Mouse (Mus musculus): ENCODE results near the gene Mov10.

The Mov10 gene

DNA sequence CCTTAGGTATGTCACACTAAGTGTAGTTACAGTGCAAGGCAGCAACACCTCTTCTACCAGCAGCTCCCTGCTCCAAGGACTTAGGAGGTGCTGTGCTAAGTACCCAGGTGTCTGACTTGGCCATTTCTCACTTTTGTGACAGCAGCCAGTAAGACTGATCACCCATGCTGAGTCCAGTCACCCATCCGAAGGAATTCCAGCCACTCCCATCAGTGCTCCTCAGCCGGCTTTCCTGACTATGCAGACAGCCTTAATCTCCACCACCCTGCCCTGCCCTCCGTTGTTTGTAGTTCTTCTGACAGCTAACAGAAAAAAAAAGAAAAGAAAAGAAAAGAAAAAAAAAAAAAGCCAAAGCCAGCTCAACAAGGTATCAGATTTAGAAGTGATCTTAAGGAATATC is 6.6 kb downstream of the Mov10 start:
- DNase-seq (ENCODE audit: low read depth in 1 of 2, low spot score in 2 of 2), result no peak

DNA sequence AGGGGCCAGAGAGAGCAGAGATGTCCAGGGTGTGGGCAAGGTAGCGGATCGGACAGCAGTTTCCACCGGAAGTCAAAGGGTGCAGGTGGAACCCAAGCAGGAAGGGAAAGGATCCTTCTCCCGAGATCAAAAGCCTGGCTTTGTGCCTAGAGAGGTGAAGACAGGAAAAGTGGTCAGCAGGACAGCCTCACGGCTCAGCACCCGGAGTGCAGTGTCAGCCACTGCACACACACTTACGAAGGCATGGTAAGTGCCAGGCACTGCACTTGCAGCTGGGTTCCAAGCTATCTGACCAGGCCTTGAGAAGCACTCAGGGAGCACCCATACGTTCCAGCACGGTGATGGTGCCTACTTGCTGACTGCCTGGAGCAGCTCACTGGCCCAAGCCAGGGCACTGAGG is 12.8 kb downstream of the Mov10 start:
- DNase-seq (ENCODE audit: low read depth in 1 of 2, low spot score in 2 of 2), result no peak

DNA sequence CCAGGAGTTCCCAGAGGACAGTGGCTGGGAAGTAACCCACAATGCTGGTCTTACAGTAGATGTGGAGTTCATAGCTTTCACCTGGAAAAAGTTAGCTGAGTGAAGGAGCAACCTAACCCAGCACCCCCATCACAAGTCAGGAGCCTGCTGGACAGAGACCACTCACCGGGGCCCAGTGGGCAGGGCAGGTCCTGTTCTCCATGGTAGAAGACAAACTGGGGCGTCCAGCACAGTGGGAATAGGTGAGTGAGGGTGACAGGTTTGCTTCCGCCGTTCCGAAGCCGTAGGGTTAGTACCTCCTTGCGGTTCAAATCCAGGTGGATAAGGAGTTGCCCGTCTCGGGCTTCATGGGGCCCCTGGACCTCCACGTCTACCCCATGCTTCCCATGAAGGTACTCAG is 14.1 kb downstream of the Mov10 start:
- DNase-seq (ENCODE audit: low read depth in 1 of 2, low spot score in 2 of 2), result no peak

DNA sequence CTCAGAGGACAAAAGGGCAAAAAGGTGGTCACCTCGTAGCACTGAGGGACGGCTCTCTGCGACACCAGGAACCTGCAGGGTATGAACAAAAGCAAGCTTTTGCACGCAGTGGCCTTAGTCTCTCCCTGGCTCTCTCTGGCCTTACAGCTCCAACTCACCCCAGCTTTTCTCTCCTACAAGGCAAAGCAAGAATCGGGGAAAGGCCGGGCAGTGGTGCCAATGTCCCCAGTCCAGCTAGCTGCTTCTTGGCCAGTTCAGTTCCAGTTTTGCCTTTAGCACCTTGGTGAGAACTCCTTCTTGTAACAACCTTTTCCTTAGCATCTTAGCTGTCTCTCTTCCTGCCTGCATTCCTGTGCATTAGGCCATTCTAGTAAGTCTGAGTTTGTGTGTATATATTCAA is 16.9 kb downstream of the Mov10 start:
- no peak for DNase-seq (ENCODE audit: low read depth in 1 of 2, low spot score in 2 of 2)

DNA sequence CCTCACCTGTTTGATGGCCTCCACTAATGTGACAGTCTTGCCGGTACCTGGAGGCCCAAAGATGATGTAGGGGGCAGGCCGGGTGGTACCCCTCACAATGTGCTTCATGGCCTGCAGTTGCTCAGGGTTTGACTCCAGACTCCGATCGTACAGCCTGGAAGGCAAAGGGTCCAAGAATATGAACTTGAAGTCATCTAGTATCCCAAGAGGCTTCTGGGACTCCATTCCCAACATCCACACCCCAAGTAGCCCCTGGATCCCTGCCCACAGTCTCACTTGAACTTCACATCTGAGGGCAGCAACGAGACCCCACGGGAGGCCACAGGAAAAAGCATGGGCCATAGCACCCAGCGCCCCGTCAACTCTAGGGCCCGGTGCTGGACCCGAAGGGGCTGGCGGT is 17.7 kb downstream of the Mov10 start:
- DNase-seq (ENCODE audit: low read depth in 1 of 2, low spot score in 2 of 2), result no peak

DNA sequence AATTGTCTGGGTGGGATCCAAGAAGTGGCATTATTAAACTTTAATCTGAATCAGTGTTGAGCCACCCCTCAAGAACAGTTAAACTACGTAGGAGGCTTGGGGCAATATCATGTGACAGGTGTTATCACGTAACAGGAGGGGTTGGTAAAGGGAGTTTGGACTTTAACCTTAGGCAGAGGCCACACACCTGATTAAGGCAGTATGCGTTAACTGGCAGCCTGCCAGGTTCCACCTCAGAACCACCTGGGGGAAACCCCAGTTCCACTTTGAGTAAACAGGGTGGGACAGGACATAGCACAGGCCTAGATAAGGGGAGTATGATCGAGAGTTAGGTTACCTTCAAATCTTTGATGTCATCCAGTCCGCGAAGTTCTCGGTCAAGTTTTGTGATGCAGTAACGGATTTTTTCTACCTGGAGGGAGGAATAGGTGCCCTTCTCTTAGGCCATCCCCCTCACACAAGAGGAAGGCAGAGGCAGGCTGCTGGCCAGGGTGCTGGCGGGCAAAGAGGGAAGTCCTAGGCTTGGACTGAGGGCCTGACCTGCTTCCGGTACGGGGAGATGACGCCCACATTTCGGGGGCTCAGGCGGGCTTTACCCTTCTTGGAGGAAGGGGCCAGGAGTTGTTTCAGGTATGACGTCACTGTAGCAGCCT is 21.8 kb downstream of the Mov10 start:
- DNase-seq (ENCODE audit: low read depth in 1 of 2, low spot score in 2 of 2), result no peak

DNA sequence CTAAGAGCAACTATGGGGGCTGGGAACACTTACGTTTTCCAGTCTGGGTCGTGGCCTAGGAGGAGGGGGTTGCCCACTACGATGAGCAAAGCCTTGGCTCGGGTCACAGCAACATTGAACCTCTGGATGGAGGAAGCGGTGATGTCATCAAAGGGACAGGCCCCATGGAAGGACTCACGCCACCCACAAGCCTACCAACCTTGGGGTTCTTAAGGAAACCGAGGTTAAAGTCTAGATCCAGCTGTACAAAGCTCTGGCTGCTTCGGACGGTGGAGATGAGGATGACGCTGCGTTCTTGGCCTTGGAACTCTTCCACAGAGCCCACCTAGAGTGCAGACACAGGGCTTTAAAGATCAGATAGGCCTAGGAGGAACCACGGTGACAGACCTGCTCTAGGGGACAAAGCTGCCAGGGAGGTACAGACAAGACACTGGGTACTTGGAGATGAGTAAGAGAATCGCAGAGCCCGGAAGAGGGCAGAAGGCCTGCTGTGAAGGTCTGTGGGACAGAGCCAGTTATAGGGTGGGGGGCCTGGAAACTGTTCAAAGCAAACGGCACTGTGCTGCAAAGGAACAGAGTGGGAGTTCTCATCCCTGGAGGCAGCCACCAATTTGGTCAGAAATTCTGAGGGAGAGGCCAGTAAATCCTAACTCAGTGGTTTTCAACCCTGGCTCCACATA is 22.6 kb downstream of the Mov10 start:
- no peak for DNase-seq (ENCODE audit: low read depth in 1 of 2, low spot score in 2 of 2)

DNA sequence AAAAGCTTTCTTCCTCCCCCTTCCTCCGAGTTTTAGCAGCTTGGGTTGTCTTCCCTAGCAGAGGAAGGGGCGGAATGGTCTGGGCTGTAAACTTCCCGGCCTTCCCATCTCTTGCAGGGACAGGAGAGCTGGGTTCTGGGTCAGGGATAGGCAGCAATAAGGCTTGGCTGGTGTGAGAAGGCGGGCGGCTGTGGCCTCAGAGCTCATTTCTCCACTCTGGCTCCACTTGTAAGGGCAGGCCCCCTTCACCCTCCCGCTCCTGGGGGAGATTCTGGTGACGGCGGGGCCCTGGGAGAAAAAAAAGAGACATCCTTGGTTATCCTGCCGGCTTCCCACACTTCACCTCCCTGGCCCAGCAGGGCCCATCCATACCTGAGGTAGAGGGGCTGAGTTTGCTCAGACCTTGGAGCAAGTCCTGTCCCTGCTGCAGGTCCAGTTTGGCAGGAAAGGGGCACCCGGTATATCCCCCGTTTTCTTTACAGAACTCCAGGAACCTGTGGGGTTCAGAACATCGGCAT is 23.4 kb downstream of the Mov10 start:
- DNase-seq (ENCODE audit: low read depth in 1 of 2, low spot score in 2 of 2), result no peak

DNA sequence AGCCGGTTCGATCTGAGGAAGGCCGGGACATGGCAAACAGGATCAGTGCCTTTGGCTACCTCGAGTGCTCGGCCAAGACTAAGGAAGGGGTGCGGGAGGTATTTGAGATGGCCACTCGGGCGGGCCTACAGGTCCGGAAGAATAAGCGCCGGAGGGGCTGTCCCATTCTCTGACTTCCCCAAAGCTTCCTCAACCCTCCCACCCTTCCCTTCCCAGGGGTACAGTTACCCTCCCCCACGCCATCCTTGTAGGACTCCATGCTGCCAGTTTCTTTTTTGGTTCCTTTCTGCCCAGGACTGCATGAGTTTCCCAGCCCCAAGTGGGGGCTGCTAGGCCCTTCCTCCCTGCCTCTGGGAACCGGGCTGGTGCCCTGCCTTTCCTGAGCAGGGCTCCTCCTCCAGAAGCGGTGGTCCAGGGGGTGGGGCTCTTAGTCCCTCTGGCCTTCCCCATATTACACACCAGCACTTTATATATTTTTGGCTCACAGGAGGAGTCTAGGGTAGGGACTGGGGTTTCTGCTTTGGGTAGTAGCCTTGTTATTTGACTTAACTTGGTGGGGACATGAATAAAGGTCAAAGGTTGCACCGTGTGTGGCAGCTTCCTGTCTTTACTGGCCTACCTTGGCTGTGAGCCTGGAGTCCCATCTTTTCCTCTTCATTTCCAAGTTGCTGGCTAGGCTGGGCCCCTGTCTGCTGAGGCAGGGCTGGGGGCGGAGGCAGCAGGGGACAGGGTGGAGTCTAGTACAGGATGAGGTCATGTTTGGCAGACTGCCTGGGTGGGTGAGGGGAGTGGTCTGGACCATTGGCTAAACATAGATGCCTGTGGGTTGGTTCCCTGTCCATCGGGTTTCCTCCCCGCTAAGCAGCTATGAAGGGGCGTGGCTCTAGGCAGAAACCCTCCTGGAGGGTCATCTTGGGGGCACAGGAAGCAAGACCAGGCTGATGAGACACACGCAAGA is 24.2 kb downstream of the Mov10 start:
- DNase-seq (ENCODE audit: low read depth in 1 of 2, low spot score in 2 of 2), result peak in 1 of 2 experiments; percentile 43

DNA sequence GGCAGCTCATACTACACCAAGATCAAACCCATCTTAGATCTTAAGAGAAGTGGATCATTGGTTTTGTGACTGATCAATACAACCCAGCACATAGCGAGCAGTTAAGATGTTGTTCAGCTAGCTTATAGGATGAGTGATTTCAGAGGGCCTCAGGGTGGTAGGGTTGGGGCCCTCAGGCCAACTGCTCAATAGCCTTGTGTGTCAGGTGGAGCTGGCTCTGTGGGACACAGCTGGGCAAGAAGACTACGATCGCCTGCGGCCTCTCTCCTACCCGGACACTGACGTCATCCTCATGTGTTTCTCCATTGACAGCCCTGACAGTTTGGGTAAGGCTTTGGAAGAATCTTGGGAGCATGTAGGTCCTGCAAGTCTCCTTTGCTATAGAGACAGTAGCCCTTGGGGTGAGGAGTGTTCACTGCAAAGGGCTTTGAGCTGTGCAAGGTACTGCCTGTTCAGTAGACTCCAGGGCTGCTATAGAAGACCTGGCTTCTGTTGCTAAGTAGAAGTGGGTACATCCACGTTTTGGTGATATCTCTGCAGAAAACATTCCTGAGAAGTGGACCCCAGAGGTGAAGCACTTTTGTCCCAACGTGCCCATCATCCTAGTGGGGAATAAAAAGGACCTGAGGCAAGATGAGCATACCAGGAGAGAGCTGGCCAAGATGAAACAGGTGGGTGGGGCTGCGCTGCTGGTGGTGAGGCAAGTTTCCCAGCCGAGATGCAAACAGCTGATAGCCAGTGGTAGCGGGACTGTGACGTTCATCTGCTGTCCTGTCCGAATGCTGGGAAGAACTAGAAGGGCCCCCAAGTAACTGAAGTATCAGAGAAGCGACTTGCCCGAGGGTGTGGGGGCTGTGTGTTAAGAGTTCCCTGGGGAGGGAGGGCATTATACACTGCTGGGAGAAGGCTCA is 25.7 kb downstream of the Mov10 start:
- no peak for DNase-seq (ENCODE audit: low read depth in 1 of 2, low spot score in 2 of 2)

DNA sequence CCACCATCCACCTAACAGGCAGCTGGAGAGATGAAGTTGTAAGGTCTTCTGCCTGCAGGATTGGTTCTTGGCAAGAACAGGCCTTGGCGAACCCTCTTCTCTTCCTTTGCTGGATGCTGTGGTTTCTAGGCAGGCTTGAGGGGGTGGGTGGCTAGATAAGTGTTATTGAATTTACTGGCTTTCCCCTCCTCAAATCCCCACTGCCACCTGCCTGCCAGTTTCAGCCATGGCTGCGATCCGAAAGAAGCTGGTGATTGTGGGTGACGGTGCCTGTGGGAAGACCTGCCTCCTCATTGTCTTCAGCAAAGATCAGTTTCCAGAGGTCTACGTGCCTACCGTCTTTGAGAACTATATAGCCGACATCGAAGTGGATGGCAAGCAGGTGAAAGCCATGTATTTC is 26.7 kb downstream of the Mov10 start:
- no peak for DNase-seq (ENCODE audit: low read depth in 1 of 2, low spot score in 2 of 2)

DNA sequence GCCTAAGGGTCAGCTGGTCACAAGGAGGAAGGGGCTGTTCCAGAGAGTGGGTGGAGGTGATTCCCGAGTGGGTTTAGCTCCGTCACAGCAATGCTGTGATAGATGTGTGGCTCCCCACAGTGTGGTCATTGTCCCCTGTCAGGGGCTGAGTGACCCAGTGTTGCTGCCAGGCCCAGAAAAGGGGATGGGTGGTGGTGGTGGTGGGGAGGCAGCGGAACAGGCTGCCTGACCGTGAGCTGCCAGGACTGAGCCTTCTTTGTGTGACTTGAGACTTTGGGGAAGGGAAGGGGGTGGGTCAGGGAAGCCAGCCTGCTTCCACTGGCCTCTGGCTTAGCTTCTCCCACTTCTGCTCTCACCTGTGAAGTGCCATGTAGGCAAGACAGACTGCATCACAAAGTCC is 27.3 kb downstream of the Mov10 start:
- no peak for DNase-seq (ENCODE audit: low read depth in 1 of 2, low spot score in 2 of 2)

DNA sequence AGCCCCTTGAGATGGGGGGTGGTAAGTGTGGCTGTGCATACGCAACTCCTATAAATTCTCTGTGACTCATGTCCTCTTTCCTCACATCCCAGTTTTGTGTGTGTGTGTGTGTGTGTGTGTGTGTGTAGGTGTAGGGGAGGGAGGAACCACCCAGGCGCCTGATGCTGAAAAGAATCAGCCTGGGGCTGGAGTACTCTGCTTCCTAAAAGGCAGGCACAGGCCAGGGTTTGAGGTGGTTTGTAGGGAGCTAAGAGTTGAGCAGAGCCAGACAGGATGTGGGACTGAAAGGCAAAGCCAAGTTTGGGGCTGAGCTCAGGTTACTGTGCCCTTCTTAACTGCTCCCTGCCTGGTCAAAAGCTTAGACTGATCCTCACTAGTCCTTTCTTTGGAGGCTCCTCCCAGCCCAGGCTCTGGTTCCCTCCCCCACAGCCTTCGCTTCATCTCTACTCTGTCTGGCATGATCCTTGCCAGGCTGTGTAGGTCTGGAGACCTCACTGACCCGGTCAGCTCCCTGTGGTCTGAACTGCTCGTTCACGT is 27.9 kb downstream of the Mov10 start:
- DNase-seq (ENCODE audit: low read depth in 1 of 2, low spot score in 2 of 2), result no peak

DNA sequence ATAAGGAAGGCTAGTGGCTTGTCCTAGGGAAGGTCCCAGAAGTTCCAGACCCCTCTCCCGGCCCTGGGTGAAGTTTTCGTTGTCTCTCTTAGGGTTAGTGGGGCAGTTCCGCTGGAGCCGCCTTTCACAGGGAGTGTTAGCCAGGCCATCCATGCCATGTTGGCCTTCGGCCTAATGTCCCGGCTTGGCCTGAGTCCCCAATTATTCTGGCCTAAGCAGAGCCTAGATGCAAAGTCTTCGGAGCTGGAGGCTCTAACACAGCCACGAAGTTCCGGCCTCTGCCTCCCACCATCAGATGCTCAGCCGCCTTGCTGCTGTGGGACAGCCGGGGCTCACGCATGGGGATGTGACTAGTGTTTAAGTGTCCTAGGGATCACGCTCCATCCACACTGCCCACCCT is 28.5 kb downstream of the Mov10 start:
- no peak for DNase-seq (ENCODE audit: low read depth in 1 of 2, low spot score in 2 of 2)

DNA sequence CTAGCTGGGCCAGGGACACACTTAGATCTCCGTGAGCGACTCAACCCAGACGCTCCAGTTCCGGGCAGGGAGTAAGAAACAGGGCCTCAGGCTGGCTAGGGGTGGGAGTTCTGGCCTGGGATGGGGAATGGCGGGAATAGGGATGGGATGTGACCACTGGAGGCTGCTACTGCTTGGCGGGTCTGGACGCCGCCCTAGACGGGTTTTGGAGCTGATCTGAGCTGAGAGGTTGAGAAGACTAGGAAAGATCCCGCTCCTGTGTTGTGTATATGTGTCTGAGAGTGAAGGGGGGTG is 29.1 kb downstream of the Mov10 start:
- DNase-seq (ENCODE audit: low read depth in 1 of 2, low spot score in 2 of 2), result no peak

DNA sequence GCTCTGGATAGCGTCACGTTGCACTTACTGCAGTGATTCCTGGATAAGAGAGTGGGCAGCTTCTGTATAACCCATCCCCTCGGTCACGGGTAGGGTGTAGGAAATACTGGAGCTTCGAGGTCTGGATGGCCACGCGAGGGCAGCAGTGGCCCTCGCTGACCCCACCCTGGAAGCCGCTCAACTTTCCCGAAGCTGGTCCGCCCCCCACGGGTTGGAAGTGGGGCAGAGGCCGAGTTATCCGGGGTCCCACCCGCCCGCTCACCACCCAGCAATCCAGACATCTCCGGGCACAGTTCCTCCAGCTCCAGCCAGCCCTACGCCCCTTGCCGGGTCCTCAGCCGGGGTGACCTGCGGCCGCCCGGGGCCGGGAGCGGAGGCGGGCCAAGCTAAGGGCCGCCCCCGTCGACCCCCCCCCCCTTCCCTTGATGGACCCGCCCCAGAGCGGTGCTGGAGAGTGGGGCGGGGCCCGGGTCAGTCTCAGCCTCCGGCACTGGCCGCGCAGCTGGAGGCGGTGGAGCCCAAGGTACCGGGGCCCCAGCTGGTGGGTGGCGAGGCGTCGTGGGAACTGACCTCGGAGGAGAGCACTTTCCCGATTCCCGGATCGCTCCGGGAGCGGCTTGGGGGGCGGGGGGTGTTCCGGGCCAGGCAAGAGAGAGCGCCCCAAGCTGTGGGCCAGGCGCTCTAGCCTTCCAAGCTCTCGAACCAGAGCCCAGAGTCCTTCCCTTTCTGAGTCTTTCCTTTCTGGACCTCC is 29.6 kb downstream of the Mov10 start:
- no peak for DNase-seq (ENCODE audit: low read depth in 1 of 2, low spot score in 2 of 2)

DNA sequence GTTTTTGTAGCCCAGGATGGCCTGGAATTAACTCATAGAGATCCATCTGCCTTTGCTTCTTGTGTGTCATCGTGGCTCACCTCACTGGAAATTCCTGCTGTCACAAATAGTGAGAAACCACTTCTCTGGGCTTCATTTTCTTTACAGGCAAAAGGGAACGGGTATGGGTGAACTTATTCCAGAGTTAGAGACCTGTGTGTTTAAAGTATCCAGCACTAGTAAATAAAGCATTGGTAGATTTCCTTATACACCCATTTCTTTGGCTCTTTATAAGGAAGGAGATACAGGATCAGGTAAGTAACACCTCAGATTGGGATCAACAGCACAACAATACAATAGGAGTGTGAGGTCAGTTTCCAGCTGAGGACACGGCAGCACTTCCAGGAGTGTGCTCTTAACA is 30.3 kb downstream of the Mov10 start, which contains the start of gene Rhoc:
TSS of gene Rhoc (plus strand) at position 301 of the 400 bp plus-strand sequence.
- DNase-seq (ENCODE audit: low read depth in 1 of 2, low spot score in 2 of 2), result no peak

DNA sequence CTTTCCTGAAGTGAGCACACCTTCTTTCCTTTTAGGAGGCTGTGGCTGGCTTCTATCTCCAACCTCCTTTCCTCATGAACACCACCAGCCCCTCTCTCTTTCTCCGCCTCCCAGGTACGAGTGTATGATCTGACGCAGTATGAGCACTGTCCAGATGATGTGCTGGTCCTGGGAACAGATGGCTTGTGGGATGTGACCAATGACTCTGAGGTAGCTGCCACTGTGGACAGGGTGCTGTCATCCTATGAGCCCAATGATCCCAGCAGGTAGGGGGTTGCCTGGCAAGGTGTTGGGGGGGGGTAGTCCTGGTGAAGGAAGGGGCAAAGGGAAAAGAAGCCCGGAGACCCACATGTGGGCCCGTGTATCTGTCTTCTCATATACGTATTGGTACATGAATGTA is 33.1 kb downstream of the Mov10 start:
- DNase-seq (ENCODE audit: low read depth in 1 of 2, low spot score in 2 of 2), result no peak

DNA sequence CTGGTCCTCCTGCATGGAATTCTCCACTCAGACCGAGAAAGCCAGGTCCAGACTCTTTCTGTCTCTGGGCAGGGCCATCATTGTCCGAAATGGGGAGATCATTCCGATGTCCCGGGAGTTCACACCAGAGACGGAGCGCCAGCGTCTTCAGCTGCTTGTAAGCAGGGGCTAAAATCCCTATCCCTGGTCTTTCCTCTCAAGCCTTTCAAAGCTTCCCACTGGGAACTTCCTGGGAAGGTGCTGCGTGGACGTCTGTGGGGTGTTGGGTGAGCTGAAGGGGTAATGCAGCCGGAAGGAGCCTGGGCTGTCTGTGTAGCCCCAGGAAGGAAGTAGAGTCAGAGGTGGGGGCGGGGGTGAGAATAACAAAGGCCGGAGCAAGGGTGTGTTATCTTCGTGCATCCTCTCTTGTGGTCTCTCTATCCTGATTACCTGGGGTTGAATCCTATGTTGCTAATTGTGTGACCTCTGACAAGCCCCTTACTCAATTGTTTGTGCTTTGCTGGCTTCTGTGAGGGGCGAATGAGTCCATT is 34.3 kb downstream of the Mov10 start:
- DNase-seq (ENCODE audit: low read depth in 1 of 2, low spot score in 2 of 2), result no peak

All from monocyte, adult 2 months (primary cell).